Mouse (Mus musculus) cerebellum, adult (tissue): ENCODE measurements around the gene Unc45b.
"Not testable (repeated sequence)": the region's sequence is repeated elsewhere in the genome, so short reads cannot be mapped to it uniquely, and the experiment has no call there.

Experiments used
- ATAC-seq: cut with Nextera tagmentation; 2 replicates; pipeline ENCODE4 v1.9.2; 2017; ENCODE audit warnings: mild to moderate bottlenecking, moderate library complexity, mixed read lengths; ENCODE audit not compliant: insufficient number of reproducible peaks, low FRiP score, low TSS enrichment

The Unc45b gene

DNA sequence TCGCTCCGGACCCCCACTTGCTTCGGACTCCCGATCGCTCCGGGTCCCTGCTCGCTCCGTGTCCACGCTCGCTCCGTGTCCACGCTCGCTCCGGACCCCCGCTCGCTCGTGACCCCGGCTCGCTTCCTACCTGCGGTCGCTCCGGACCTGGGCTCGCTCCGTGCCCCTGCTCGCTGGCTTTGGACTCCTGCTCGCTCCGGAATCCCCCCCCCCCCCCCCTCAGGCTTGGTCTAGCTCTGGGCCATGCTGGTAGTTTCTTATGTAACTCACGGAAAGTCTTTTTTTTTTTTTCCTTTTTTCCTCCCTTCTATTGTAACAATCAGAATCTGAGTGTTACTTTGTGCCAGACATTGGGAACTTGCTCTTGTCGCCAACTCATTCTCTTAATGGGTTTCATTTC, 22.8 kb downstream of the Unc45b start:
- no peak for ATAC-seq

GRCm38 (mm10) chr11:82943336-82943735, 33.0 kb downstream of the Unc45b start:
- no peak for ATAC-seq

- no peak for ATAC-seq
Measured at GRCm38 (mm10) chr11:82945636-82946035, 35.3 kb downstream of the Unc45b start.

DNA sequence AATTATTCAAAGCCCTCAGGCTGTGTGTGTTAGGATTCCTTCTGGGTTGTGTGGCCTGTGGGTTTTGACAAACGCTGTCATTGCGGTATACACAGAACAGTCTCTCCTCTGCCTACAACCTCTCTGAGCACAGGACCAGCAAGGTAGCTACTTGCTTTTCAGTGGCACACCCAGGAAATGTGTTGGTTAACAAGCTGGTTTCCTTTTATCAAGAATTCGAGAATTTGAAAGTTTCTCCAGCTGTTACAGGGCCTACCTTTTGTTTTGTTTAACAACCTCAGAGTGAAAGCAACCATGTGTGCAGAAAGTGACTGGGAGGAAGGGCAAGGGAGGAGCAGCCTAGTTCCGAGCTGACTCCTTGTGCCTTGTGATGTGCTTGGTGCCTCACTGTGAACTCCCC, 37.1 kb downstream of the Unc45b start:
- no peak for ATAC-seq

GRCm38 (mm10) chr11:82949036-82949435, 38.7 kb downstream of the Unc45b start:
- ATAC-seq, result no peak

- ATAC-seq, result no peak
Measured at GRCm38 (mm10) chr11:82950736-82951481, 40.6 kb downstream of the Unc45b start, which contains the start of gene Slfn5. Gene Slfn5, plus strand, starts transcription at chr11:82951349.

- ATAC-seq, result no peak
Measured at GRCm38 (mm10) chr11:82951865-82952611, 41.7 kb downstream of the Unc45b start.

GRCm38 (mm10) chr11:82952612-82953542, 42.5 kb downstream of the Unc45b start:
- ATAC-seq, result no peak

GRCm38 (mm10) chr11:82954631-82955030, 44.3 kb downstream of the Unc45b start:
- no peak for ATAC-seq

DNA sequence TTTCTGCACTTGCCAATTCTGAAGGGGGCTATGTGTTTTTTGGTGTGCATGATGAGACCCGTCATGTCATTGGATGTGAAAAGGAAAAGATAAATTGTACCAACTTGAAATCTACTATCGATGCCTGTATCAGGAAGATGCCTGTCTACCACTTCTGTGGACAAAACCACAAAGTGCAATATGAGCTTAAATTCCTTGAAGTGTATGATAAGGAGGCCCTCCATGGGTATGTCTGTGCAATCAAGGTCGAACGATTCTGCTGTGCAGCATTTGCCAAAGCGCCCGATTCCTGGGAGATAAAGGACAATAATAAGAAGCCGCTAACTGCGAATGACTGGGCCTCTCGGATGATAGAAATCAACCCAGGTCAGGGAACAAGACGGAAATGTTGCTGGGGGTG, 46.6 kb downstream of the Unc45b start:
- ATAC-seq, result no peak

GRCm38 (mm10) chr11:82959613-82960012, 49.3 kb downstream of the Unc45b start:
- ATAC-seq, result no peak

DNA sequence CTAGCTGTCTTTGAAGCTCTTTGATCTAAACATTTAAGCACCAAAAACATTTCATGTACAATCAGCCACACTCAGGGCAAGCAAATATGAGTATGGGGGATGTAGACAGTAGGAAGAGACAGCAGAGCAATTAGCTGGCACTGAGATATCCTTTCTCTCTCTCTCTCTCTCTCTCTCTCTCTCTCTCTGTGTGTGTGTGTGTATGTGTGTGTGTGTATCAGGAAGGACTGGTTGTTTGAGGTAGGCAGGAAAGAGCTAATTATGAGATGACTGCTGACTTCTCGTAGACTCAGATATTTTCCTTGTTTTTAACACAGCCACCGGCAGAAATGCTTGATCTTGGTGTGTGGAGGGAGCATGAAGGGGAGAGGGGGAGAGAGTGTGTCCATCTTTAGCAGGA, 51.4 kb downstream of the Unc45b start:
- no peak for ATAC-seq

DNA sequence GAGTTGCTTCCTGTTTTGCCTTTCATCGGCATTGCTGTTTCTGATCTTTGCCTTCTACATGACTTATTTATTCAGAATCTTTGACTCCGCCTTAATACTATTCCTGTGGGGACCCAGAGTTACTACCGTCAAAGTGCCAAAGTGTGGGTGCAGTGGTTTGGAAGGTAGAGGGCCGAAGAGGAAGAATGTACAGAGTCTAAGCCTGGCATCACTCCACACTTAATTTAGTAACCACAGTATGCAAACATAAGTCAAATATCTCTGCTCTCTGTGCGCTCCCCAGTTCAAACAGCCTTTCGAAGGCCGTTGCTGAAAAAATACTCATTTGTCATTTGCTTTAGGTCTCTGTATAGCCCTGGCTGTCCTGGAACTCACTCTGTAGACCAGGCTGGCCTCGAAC, 51.9 kb downstream of the Unc45b start:
- ATAC-seq, result no peak

- peak; percentile 74 for ATAC-seq
Measured at GRCm38 (mm10) chr11:82970712-82971589, 60.6 kb downstream of the Unc45b start.

- no peak for ATAC-seq
Measured at GRCm38 (mm10) chr11:82971590-82971974, 61.2 kb downstream of the Unc45b start.

DNA sequence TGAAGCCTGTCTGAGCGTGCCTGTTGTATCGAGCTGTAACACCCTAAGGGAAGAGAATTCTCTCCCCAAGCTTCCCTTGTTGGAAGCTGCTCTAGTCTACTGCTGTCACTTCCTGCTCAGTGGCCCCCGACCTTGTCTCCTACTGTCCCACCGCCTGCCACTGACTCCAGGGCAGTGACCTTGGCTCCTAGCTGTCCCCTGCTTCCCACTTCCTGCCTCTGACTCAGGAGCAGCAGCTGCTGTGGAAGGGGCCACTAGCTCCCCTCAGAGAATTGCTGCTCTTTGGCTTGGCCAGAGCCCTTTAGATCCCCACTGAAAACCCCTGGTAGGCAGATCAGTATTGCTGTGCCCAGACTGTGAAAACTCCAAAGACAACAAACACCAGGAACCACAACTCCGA, 63.6 kb downstream of the Unc45b start:
- ATAC-seq, result no peak

DNA sequence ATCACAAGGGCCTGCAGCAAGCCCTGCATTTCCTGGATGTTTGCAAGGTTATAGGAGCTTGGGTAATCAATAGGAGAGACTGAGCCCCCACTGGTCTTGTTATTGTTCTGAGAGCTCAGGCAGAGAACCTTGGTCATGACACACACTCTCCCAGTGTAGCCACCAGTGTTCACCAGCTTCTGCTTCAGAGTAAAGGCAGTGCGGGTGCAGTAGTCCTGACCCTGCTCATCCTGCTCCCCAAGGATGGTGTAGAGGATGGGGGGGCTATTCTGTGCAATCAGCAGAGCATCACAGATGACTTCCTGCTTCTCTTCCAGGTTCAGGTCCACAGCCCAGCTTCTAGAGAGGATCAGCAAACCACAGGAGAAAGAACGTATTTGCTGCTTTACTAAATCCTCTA, 72.1 kb downstream of the Unc45b start:
- not testable (repeated sequence) for ATAC-seq

- no peak for ATAC-seq
Measured at GRCm38 (mm10) chr11:82983193-82983592, 72.8 kb downstream of the Unc45b start.

GRCm38 (mm10) chr11:82987621-82988020, 77.3 kb downstream of the Unc45b start:
- ATAC-seq, result no peak

DNA sequence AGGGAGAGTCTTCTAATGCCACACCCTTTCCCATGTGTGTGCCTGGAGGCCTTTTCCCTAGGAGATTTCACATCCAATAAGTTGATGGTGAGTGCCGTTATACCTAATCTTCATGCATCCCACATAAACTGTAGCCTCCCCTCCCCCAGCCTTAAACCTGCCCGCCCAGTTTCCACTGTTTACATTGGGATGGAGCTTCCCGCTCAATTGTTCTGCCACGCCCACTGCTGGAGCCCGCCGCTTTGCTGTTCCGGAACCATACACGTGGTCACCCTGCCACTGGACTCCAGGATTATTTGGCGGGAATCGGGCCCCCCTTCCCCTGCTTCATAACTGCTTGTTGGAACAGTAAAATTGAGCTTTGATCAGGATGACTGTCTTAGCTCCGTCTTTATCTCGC, 79.0 kb downstream of the Unc45b start:
- ATAC-seq, result no peak
